Mouse (Mus musculus) ovary, adult 18-20 months (tissue): Measurements from ENCODE around the gene Sec23b.
"Not testable (repeated sequence)": the region's sequence is repeated elsewhere in the genome, so short reads cannot be mapped to it uniquely, and the experiment has no call there.

Experiments
- DNase-seq: peaks from one replicate; pipeline ENCODE4 v3.0.0; 2022; ENCODE audit warnings: low spot score, mixed read lengths

Gene Sec23b

GRCm38 (mm10) chr2:144555820-144556552 lies at the start of gene Sec23b:
Gene Sec23b, plus strand, starts transcription at chr2:144556229.
- DNase-seq = peak; percentile 93

- no peak for DNase-seq
Measured at GRCm38 (mm10) chr2:144514619-144515018, 41.4 kb upstream of the Sec23b start.

GRCm38 (mm10) chr2:144519772-144520171 lies 36.3 kb upstream of the Sec23b start:
- DNase-seq = no peak

- no peak for DNase-seq
Measured at GRCm38 (mm10) chr2:144525856-144526255, 30.2 kb upstream of the Sec23b start.

- DNase-seq = peak; percentile 95
Measured at GRCm38 (mm10) chr2:144526981-144527820, 28.8 kb upstream of the Sec23b start, which contains the start of the genes Dzank1 and Polr3f. Gene Dzank1, minus strand, starts transcription at chr2:144527414. Gene Polr3f, plus strand, starts transcription at chr2:144527718.

GRCm38 (mm10) chr2:144527821-144528174 lies 28.2 kb upstream of the Sec23b start:
- no peak for DNase-seq

GRCm38 (mm10) chr2:144537123-144537522 lies 18.9 kb upstream of the Sec23b start:
- DNase-seq = no peak

GRCm38 (mm10) chr2:144541246-144541645 lies 14.8 kb upstream of the Sec23b start:
- DNase-seq = no peak

GRCm38 (mm10) chr2:144543670-144544069 lies 12.4 kb upstream of the Sec23b start:
- peak; percentile 13 for DNase-seq

GRCm38 (mm10) chr2:144544630-144545029 lies 11.4 kb upstream of the Sec23b start:
- peak; percentile 7 for DNase-seq

GRCm38 (mm10) chr2:144545061-144545460 lies 11.0 kb upstream of the Sec23b start:
- no peak for DNase-seq

GRCm38 (mm10) chr2:144545481-144545880 lies 10.5 kb upstream of the Sec23b start:
- DNase-seq = no peak

GRCm38 (mm10) chr2:144547559-144547958 lies 8.5 kb upstream of the Sec23b start:
- DNase-seq = no peak

GRCm38 (mm10) chr2:144550529-144550928 lies 5.5 kb upstream of the Sec23b start, which contains the start of gene Rbbp9:
Gene Rbbp9, minus strand, starts transcription at chr2:144550869.
- peak; percentile 35 for DNase-seq

- DNase-seq = no peak
Measured at GRCm38 (mm10) chr2:144553905-144554304, 2.1 kb upstream of the Sec23b start.

- no peak for DNase-seq
Measured at GRCm38 (mm10) chr2:144555286-144555819, 676 bp upstream of the Sec23b start.

GRCm38 (mm10) chr2:144588723-144589122 lies 32.7 kb downstream of the Sec23b start:
- no peak for DNase-seq

GRCm38 (mm10) chr2:144593036-144593435 lies 37.0 kb downstream of the Sec23b start:
- DNase-seq = not testable (repeated sequence)

- peak; percentile 62 for DNase-seq
Measured at GRCm38 (mm10) chr2:144593951-144594651, 38.1 kb downstream of the Sec23b start, which contains the start of gene Smim26. Gene Smim26, plus strand, starts transcription at chr2:144594054.

- DNase-seq = no peak
Measured at GRCm38 (mm10) chr2:144598006-144598405, 42.0 kb downstream of the Sec23b start.

- peak; percentile 74 for DNase-seq
Measured at GRCm38 (mm10) chr2:144599831-144600687, 44.0 kb downstream of the Sec23b start, which contains the start of gene Dtd1. Gene Dtd1, plus strand, starts transcription at chr2:144599897.
